Mouse (Mus musculus): ENCODE data around the gene Slc38a4. TPM values are rescaled to one million over a fixed set of nuclear protein-coding genes. Genes with fewer than 3 reads are reported as not detected.

Slc38a4 gene
- polyA plus RNA-seq, 1 experiment: 0.35 TPM

DNA sequence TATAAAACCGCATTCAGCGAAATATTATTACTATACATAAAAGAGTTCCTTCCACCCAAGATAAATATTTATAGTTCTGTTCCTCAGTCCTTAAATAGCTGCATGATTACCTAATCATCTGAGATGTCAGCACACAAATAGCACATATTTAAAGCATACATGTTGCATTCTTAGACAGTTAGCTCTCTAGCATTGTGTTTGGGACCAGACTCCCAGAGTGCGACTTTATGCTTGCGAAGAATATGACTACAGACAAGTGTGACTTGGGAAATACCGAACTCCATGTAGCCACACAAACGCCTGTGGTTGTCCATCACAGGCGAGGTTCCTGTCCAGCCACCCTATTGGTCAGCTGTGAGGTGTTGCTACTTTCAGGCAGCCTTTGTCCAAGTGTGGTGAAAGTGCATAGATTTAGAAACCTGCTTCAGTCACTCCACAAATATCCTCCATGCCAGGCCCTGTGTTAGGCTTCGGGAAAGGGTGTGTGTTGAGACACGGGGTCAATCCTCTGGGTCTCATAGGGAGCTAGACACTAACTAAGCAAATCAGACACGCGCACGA is 40.6 kb downstream of the Slc38a4 start:
- H3K36me3 ChIP-seq (ENCODE audit: control insufficient read depth, insufficient read depth, low read length): no peaks in the 10 kb centered on the region
- TF ChIP-seq POLR2A (IDR thresholded peaks at IDR 0.05; ENCODE audit: control insufficient read depth, low read depth, low read length): no peak
- no peak for TF ChIP-seq CTCF (IDR thresholded peaks at IDR 0.05; ENCODE audit: control insufficient read depth, insufficient read depth, insufficient replicate concordance, low read depth, low read length)
- H3K4me3 ChIP-seq (ENCODE audit: control insufficient read depth, low read depth, low read length): no peak overlapping the region
- no peaks in the 10 kb centered on the region for H3K4me1 ChIP-seq (ENCODE audit: control insufficient read depth, insufficient read depth, low read length)
- H3K27me3 ChIP-seq (ENCODE audit: control insufficient read depth, insufficient read depth, low read length): no peaks in the 10 kb centered on the region
- H3K27ac ChIP-seq (ENCODE audit: control insufficient read depth, insufficient read depth, low read depth, low read length): no peak overlapping the region

DNA sequence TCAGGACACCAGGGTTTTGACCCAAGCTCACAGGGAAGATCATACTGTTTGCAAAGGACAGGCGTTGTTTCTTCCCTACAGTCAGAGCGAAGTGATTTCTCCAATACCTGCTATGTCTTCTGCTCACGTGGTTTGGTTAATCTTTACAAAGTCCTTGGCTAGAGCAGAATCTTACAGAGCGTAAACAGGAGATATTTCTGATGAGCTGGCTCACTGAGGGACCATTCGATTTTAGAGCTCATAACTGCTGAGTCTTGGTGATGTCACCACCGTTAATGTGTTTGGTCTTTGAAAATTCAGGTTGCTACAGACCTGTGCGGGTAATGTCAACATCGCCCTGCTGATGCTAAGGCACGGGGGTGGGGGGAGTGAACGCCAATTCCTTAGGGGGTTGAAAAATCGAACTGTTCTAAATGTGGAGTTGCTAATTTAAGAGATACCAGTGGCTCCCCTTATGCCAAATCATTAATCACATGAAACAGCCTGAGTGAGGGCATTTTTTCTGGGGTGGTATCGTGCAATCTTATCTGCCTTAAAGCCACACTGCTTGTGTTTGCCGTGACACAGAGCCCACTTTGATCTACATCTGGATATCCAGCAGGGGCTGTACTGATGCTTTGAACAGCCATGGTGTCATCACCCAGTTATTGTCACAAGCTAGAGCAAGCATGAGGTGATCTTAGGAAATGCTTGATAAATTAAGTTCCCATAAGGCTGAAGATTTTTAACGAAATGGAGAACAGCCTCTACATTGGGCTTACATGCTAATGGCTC is 44.0 kb downstream of the Slc38a4 start:
- no peaks in the 10 kb centered on the region for H3K36me3 ChIP-seq (ENCODE audit: control insufficient read depth, insufficient read depth, low read length)

DNA sequence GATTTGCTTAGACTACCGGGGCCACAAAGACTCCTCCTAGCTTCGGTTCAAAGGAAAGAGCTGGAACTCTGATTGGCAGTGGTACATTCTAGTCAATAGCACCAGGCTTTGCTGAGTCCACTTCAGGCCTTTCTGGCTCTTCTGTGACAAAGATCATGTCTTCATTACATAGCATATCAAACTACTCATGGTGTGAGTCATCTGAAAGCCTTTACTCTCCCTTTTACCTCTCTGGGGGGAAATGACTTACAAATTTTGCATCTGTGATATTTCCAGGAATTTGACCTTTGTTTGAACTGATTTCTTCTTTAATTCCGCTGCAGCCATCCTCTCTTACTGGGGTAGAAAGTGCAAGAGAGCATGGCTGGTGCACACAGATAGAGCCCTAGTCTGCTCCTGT is 46.5 kb downstream of the Slc38a4 start:
- no peaks in the 10 kb centered on the region for H3K36me3 ChIP-seq (ENCODE audit: control insufficient read depth, insufficient read depth, low read length)
- no peak overlapping the region for H3K4me3 ChIP-seq (ENCODE audit: control insufficient read depth, low read depth, low read length)
- H3K27me3 ChIP-seq (ENCODE audit: control insufficient read depth, insufficient read depth, low read length): no peaks in the 10 kb centered on the region
- no peak overlapping the region for H3K27ac ChIP-seq (ENCODE audit: control insufficient read depth, insufficient read depth, low read depth, low read length)
- no peaks in the 10 kb centered on the region for H3K4me1 ChIP-seq (ENCODE audit: control insufficient read depth, insufficient read depth, low read length)
- TF ChIP-seq CTCF (IDR thresholded peaks at IDR 0.05; ENCODE audit: control insufficient read depth, insufficient read depth, insufficient replicate concordance, low read depth, low read length) (no peak), POLR2A (IDR thresholded peaks at IDR 0.05; ENCODE audit: control insufficient read depth, low read depth, low read length) (no peak)

More for the DNA sequence above, 44.0 kb downstream of the Slc38a4 start:
- TF ChIP-seq CTCF (IDR thresholded peaks at IDR 0.05; ENCODE audit: control insufficient read depth, insufficient read depth, insufficient replicate concordance, low read depth, low read length): no peak
- no peak for TF ChIP-seq POLR2A (IDR thresholded peaks at IDR 0.05; ENCODE audit: control insufficient read depth, low read depth, low read length)
- Histone ChIP-seq H3K27me3 (ENCODE audit: control insufficient read depth, insufficient read depth, low read length) (no peaks in the 10 kb centered on the region), H3K27ac (ENCODE audit: control insufficient read depth, insufficient read depth, low read depth, low read length) (no peak overlapping the region), H3K4me3 (ENCODE audit: control insufficient read depth, low read depth, low read length) (no peak overlapping the region), H3K4me1 (ENCODE audit: control insufficient read depth, insufficient read depth, low read length) (no peaks in the 10 kb centered on the region)

DNA sequence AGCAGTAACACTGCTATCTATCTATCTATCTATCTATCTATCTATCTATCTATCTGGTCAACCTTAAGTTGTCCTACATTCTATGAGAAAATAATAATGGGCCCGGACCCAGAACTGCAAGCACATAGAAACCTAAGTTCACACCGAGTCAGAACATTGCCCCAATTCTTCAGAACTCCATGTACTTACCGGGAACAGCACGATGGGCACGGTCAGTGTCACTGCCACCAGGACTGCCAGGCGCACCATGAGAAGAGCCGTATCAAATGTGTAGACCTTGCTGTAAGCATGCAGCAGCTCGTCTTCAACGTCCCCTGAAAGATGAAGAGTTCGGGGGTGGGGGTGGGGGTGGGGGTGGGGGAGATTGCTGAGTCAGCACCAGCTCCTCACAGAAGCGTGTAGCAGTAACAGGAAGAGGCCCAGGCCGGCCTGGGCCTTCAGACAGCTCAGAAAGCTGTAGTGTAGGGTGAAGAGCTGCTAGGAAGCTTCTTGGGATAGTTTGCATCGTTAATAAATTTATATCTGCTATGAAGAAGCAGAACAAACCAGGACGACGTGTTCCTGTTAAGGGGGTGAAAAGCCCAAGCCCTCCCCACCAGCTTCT is 50.0 kb downstream of the Slc38a4 start:
- H3K4me1 ChIP-seq (ENCODE audit: control insufficient read depth, insufficient read depth, low read length): no peaks in the 10 kb centered on the region
- no peaks in the 10 kb centered on the region for H3K27me3 ChIP-seq (ENCODE audit: control insufficient read depth, insufficient read depth, low read length)
- H3K36me3 ChIP-seq (ENCODE audit: control insufficient read depth, insufficient read depth, low read length): no peaks in the 10 kb centered on the region
- no peak for TF ChIP-seq CTCF (IDR thresholded peaks at IDR 0.05; ENCODE audit: control insufficient read depth, insufficient read depth, insufficient replicate concordance, low read depth, low read length)
- no peak for TF ChIP-seq POLR2A (IDR thresholded peaks at IDR 0.05; ENCODE audit: control insufficient read depth, low read depth, low read length)
- no peak overlapping the region for H3K27ac ChIP-seq (ENCODE audit: control insufficient read depth, insufficient read depth, low read depth, low read length)
- H3K4me3 ChIP-seq (ENCODE audit: control insufficient read depth, low read depth, low read length): no peak overlapping the region

DNA sequence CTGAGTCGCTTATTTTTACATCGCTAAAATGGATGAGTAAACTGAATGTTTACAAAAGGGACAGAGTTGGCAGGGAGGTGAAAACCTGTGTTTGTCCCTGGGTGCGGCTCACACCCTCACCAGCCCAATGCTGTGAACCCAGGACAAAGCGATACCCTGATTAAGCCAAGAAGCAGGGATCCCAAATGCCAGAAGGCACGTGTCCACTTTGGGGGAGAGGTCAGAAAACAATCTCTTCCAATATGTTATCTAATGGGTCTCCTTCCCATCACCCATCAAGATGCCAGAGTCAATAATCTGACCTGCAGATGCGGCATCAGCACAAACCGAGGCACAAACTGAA is 51.3 kb downstream of the Slc38a4 start:
- Histone ChIP-seq H3K27me3 (ENCODE audit: control insufficient read depth, insufficient read depth, low read length) (no peaks in the 10 kb centered on the region), H3K4me3 (ENCODE audit: control insufficient read depth, low read depth, low read length) (no peak overlapping the region), H3K27ac (ENCODE audit: control insufficient read depth, insufficient read depth, low read depth, low read length) (no peak overlapping the region), H3K36me3 (ENCODE audit: control insufficient read depth, insufficient read depth, low read length) (no peaks in the 10 kb centered on the region), H3K4me1 (ENCODE audit: control insufficient read depth, insufficient read depth, low read length) (no peaks in the 10 kb centered on the region)
- TF ChIP-seq CTCF (IDR thresholded peaks at IDR 0.05; ENCODE audit: control insufficient read depth, insufficient read depth, insufficient replicate concordance, low read depth, low read length) (no peak), POLR2A (IDR thresholded peaks at IDR 0.05; ENCODE audit: control insufficient read depth, low read depth, low read length) (no peak)

DNA sequence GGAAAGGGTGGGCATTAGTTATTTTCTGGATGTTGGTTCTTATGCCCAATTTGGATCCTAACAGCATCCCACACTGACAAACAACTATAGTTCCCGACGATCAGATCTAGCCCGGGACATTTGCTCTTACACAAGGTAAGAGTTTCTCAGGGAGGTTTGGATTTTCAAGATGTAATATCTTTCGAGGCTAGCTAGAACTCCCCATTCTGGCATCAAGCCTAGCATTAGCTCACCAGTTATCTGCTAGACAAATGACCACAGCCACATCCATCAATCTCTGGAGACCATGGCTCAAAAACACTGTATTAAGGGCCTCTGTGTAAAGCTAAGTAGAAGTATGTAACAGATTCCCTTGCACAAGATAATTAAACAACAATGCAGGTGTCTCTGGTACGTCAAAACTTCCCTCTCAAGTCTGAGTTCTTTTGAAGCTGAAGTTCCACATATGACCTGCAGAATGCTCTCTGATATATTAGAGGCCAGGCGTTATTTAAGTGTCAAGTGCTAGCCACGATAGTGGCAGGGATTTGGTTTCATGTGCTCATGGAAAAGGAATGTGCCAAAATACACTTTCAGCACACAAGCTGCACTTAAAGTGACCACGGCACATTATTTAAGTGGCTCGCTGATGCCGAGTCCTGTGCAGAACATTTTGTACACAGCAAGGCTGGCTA is 51.8 kb downstream of the Slc38a4 start:
- Histone ChIP-seq H3K27ac (ENCODE audit: control insufficient read depth, insufficient read depth, low read depth, low read length) (no peak overlapping the region), H3K4me3 (ENCODE audit: control insufficient read depth, low read depth, low read length) (no peak overlapping the region), H3K4me1 (ENCODE audit: control insufficient read depth, insufficient read depth, low read length) (no peaks in the 10 kb centered on the region), H3K27me3 (ENCODE audit: control insufficient read depth, insufficient read depth, low read length) (no peaks in the 10 kb centered on the region), H3K36me3 (ENCODE audit: control insufficient read depth, insufficient read depth, low read length) (no peaks in the 10 kb centered on the region)
- TF ChIP-seq CTCF (IDR thresholded peaks at IDR 0.05; ENCODE audit: control insufficient read depth, insufficient read depth, insufficient replicate concordance, low read depth, low read length) (no peak), POLR2A (IDR thresholded peaks at IDR 0.05; ENCODE audit: control insufficient read depth, low read depth, low read length) (no peak)

DNA sequence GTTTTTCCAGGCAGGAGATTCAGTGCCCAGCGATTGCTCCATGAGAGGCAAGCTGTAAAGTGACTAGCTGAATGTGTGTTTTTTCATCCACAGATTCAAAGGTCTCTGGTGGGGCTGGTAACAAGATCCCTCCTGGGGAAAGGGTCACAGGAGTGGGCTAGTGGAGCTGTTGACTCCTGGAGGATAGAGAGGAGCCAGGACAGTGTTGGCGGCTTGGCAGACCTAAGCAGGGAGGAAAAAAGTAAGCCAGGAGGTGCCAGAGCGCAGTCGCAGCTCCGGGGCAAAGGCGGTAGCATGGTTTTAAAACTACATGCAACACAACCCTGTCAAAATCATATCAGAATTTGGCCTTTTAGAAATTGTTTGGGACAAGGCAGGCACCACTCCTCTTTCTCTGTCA is 52.6 kb downstream of the Slc38a4 start:
- Histone ChIP-seq H3K27me3 (ENCODE audit: control insufficient read depth, insufficient read depth, low read length) (no peaks in the 10 kb centered on the region), H3K4me1 (ENCODE audit: control insufficient read depth, insufficient read depth, low read length) (no peaks in the 10 kb centered on the region), H3K4me3 (ENCODE audit: control insufficient read depth, low read depth, low read length) (no peak overlapping the region; the same call in 1 of the 2 replicates), H3K36me3 (ENCODE audit: control insufficient read depth, insufficient read depth, low read length) (no peaks in the 10 kb centered on the region), H3K27ac (ENCODE audit: control insufficient read depth, insufficient read depth, low read depth, low read length) (no peak overlapping the region)
- TF ChIP-seq POLR2A (IDR thresholded peaks at IDR 0.05; ENCODE audit: control insufficient read depth, low read depth, low read length) (no peak), CTCF (IDR thresholded peaks at IDR 0.05; ENCODE audit: control insufficient read depth, insufficient read depth, insufficient replicate concordance, low read depth, low read length) (no peak)
